In the genomic region with DNA sequence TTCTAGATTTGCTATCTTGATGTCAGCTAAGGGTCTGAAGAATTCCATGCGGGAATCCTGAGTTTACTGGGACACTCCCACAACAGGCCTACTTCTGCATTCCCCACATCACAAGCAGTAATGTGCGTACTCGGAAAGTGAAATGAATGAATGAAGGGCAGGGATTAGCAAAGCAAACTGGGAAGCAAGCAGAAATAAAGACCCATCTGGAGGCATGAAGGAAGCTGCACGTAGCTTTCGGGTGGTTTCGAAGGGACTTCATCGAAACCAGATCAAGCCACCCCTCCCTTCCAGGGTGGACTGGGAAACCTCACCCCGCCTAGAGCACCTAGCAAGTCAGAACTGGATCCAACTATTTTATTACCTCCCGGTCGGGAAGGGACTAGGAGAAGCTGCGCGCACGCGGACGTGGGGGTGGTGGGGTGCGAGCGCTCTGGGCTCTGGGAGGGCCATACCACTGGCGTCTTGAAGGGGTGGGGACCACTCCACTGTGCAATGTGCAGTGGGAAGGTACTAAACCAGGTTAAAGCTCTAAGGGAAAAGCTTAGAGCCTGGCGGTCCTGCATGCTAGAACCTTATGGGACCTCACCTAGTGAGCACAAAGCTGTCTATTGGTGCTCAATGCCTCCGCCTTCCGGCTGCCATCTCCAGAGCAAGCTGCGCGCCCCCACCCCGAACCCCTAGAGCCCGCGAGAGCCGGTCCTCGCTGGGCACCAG, we compare ENCODE assay signal across 1 mouse cellular context.
TF ChIP-seq lines count a peak whose summit lies in the region.

No protein-coding gene starts in this region.

TF ChIP-seq in MEL, 35 proteins besides CTCF, POLR2A, EP300 and RAD21:
- TF ChIP-seq TCF12 (IDR thresholded peaks at IDR 0.05; ENCODE audit: low read depth, low read length): 0 out of 2 replicates have a peak, but pooled peaks have one; percentile 25
- no peak for TF ChIP-seq RCOR1 (IDR thresholded peaks at IDR 0.05; ENCODE audit: low read depth, low read length)
- peak; percentile 36; the same call in 1 of the 2 replicates for TF ChIP-seq MXI1 (IDR thresholded peaks at IDR 0.05; ENCODE audit: low read depth, low read length)
- TF ChIP-seq CHD1 (IDR thresholded peaks at IDR 0.05; ENCODE audit: low read depth, low read length): 0 out of 2 replicates have a peak, but pooled peaks have one; percentile 89
- TF ChIP-seq MEF2A (IDR thresholded peaks at IDR 0.05; ENCODE audit: extremely low read depth, insufficient replicate concordance, low read depth, low read length, poor library complexity, severe bottlenecking): no peak
- peak; percentile 13 for TF ChIP-seq HCFC1 (IDR thresholded peaks at IDR 0.05; ENCODE audit: low read depth, low read length)
- TF ChIP-seq MYC (IDR thresholded peaks at IDR 0.05; ENCODE audit: low read depth, low read length): peak; percentile 49; the same call in 1 of the 2 replicates
- no peak for TF ChIP-seq ZNF384 (IDR thresholded peaks at IDR 0.05; ENCODE audit: low read depth, low read length)
- TF ChIP-seq NELFE (IDR thresholded peaks at IDR 0.05; ENCODE audit: low read depth, low read length): peak; percentile 39; the same call in 1 of the 2 replicates
- 0 out of 2 replicates have a peak, but pooled peaks have one; percentile 13 for TF ChIP-seq TBP (IDR thresholded peaks at IDR 0.05; ENCODE audit: low read depth, low read length)
- peak; percentile 21; the same call in 1 of the 2 replicates for TF ChIP-seq MAZ (IDR thresholded peaks at IDR 0.05; ENCODE audit: low read depth, low read length)
- peak; percentile 7; the same call in 1 of the 2 replicates for TF ChIP-seq SIN3A (IDR thresholded peaks at IDR 0.05; ENCODE audit: low read length)
- 0 out of 2 replicates have a peak, but pooled peaks have one; percentile 18 for TF ChIP-seq GATA1 (IDR thresholded peaks at IDR 0.05; ENCODE audit: low read depth, low read length)
